Mouse (Mus musculus) MEL (cell line): ENCODE data around the gene Il4i1.

Source experiments
- CTCF ChIP-seq, 3 experiments: IDR thresholded peaks in 2 of 3; conservative IDR thresholded peaks in 1 of 3; 2 replicates each; pipeline ENCODE4 v1.5.1; 2011 to 2012; ENCODE audit warnings: low read length in 3 of 3, low read depth in 2 of 3, mild to moderate bottlenecking in 2 of 3, improper control_type of control experiment in 1 of 3, inconsistent platforms in 1 of 3, mixed read lengths in 1 of 3, moderate library complexity in 1 of 3; ENCODE audit not compliant: control insufficient read depth in 1 of 3, insufficient read depth in 1 of 3, poor library complexity in 1 of 3, severe bottlenecking in 1 of 3
- E2F4 ChIP-seq: IDR thresholded peaks from 2 replicates; pipeline ENCODE4 v1.6.1; 2011; ENCODE audit warnings: low read depth, low read length, improper control_type of control experiment, borderline replicate concordance
- ELF1 ChIP-seq: IDR thresholded peaks from 2 replicates; pipeline ENCODE4 v1.6.1; 2014; ENCODE audit warnings: low read depth, mild to moderate bottlenecking, inconsistent platforms, low read length, improper control_type of control experiment, moderate library complexity
- GABPA ChIP-seq: IDR thresholded peaks from 2 replicates; pipeline ENCODE4 v1.6.1; 2012; ENCODE audit warnings: low read depth, mild to moderate bottlenecking, inconsistent platforms, low read length, improper control_type of control experiment, moderate library complexity
- GATA1 ChIP-seq: IDR thresholded peaks from 2 replicates; pipeline ENCODE4 v1.6.1; 2011; ENCODE audit warnings: low read depth, low read length, improper control_type of control experiment
- KAT2A ChIP-seq: conservative IDR thresholded peaks from 2 replicates; pipeline ENCODE4 v1.6.1; 2012; ENCODE audit warnings: low read depth, low read length, improper control_type of control experiment, inconsistent platforms
- MAFK ChIP-seq: IDR thresholded peaks from 2 replicates; pipeline ENCODE4 v1.6.1; 2011; ENCODE audit warnings: low read depth, mild to moderate bottlenecking, low read length, improper control_type of control experiment, borderline replicate concordance
- MXI1 ChIP-seq: IDR thresholded peaks from 2 replicates; pipeline ENCODE4 v1.6.1; 2011; ENCODE audit warnings: mild to moderate bottlenecking, low read depth, low read length, improper control_type of control experiment
- POLR2A ChIP-seq, 2 experiments: IDR thresholded peaks; 2 replicates each; pipeline ENCODE4 v1.6.1; 2011 to 2012; ENCODE audit warnings: low read length in 2 of 2, mild to moderate bottlenecking in 2 of 2, control low read depth in 1 of 2, improper control_type of control experiment in 1 of 2, low read depth in 1 of 2, moderate library complexity in 1 of 2; ENCODE audit not compliant: control insufficient read depth in 1 of 2, insufficient read depth in 1 of 2, poor library complexity in 1 of 2
- POLR2AphosphoS2 ChIP-seq: IDR thresholded peaks from 2 replicates; pipeline ENCODE4 v1.6.1; 2011; ENCODE audit warnings: low read length, improper control_type of control experiment

DNA sequence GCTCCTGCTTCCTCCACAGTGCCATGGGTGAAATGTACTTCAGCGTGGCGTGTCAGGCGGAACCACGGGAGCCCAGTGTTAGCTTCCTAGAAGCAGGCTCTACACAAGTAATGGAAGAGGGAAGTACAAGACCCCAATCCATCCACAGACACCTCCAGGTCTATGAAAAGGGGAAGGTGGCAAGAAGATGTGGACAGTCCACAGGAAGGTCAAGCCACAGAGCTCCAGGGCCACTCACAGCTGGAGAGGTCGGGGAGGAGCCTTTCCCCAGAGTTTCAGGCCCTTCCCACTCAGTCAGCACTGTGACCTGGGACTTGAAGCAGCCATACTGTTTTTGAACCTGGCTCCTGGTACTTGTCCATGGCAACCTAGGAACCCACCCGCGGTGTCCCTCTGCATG is 70.8 kb downstream of the Il4i1 start:
- no peak for TF ChIP-seq GABPA
- TF ChIP-seq CTCF (IDR thresholded peaks at IDR 0.05 in 2 of 3, conservative IDR thresholded peaks at IDR 0.05 in 1 of 3; ENCODE audit: control insufficient read depth in 1 of 3, insufficient read depth in 1 of 3, low read depth in 2 of 3, low read length in 3 of 3, poor library complexity in 1 of 3, severe bottlenecking in 1 of 3): no peak
- TF ChIP-seq E2F4: no peak
- no peak for TF ChIP-seq GATA1
- TF ChIP-seq MAFK: no peak
- TF ChIP-seq KAT2A: no peak
- TF ChIP-seq MXI1: no peak
- TF ChIP-seq POLR2A (IDR thresholded peaks at IDR 0.05; ENCODE audit: control insufficient read depth in 1 of 2, insufficient read depth in 1 of 2, low read depth in 1 of 2, low read length in 2 of 2, poor library complexity in 1 of 2): no peak
- TF ChIP-seq POLR2AphosphoS2: no peak
- TF ChIP-seq ELF1: no peak
